Mouse (Mus musculus) myocyte (in vitro differentiated cells): ENCODE data around the gene Phf21a. TPM values are rescaled to one million over a fixed set of nuclear protein-coding genes. Genes with fewer than 3 reads are reported as not detected.
"Not testable (repeated sequence)": the region's sequence is repeated elsewhere in the genome, so short reads cannot be mapped to it uniquely, and the experiment has no call there.

Experiments used
- H3K27me3 ChIP-seq: one replicate; pipeline ENCODE4 v1.6.1; 2011; ENCODE audit not compliant: control insufficient read depth, insufficient read depth, insufficient read length
- H3K36me3 ChIP-seq: one replicate; pipeline ENCODE4 v1.6.1; 2011; ENCODE audit not compliant: control insufficient read depth, insufficient read depth
- H3K4me2 ChIP-seq: one replicate; pipeline ENCODE4 v1.6.1; 2011; ENCODE audit warnings: low read depth, control low read depth
- H3K4me3 ChIP-seq: one replicate; pipeline ENCODE4 v1.5.1; 2011; ENCODE audit warnings: mild to moderate bottlenecking, control low read depth, moderate library complexity
- H3K79me2 ChIP-seq: one replicate; pipeline ENCODE4 v1.6.1; 2011; ENCODE audit not compliant: control insufficient read depth, insufficient read depth
- H3ac ChIP-seq: one replicate; pipeline ENCODE4 v1.6.1; 2011; ENCODE audit not compliant: control insufficient read depth, insufficient read length
- CEBPB ChIP-seq: IDR thresholded peaks from 2 replicates; pipeline ENCODE4 v1.6.1; 2011; ENCODE audit warnings: mild to moderate bottlenecking, moderate library complexity; ENCODE audit not compliant: poor library complexity, insufficient read depth, severe bottlenecking
- E2F4 ChIP-seq: IDR thresholded peaks from one replicate; pipeline ENCODE4 v1.6.1; 2011; ENCODE audit warnings: mild to moderate bottlenecking, control low read depth, moderate library complexity; ENCODE audit not compliant: insufficient read depth
- MAX ChIP-seq: IDR thresholded peaks from one replicate; pipeline ENCODE4 v1.6.1; 2011; ENCODE audit warnings: low read depth, mild to moderate bottlenecking, control low read depth
- MYOD1 ChIP-seq, 3 experiments: IDR thresholded peaks; one replicate each; pipeline ENCODE4 v1.6.1; 2011; ENCODE audit warnings: control low read depth in 2 of 3, low read depth in 2 of 3, mild to moderate bottlenecking in 2 of 3, moderate library complexity in 1 of 3; ENCODE audit not compliant: insufficient read length in 2 of 3, control insufficient read depth in 1 of 3
- MYOG ChIP-seq, 3 experiments: IDR thresholded peaks; one replicate each; pipeline ENCODE4 v1.6.1; 2011; ENCODE audit warnings: control low read depth in 2 of 3, low read depth in 2 of 3, mild to moderate bottlenecking in 2 of 3; ENCODE audit not compliant: insufficient read length in 2 of 3, control insufficient read depth in 1 of 3, insufficient read depth in 1 of 3
- POLR2A ChIP-seq: IDR thresholded peaks from one replicate; pipeline ENCODE4 v1.6.1; 2011; ENCODE audit warnings: low read depth, mild to moderate bottlenecking, control low read depth, moderate library complexity; ENCODE audit not compliant: insufficient read length
- POLR2AphosphoS2 ChIP-seq: IDR thresholded peaks from one replicate; pipeline ENCODE4 v1.6.1; 2011; ENCODE audit warnings: low read depth, control low read depth; ENCODE audit not compliant: insufficient read length
- REST ChIP-seq: IDR thresholded peaks from one replicate; pipeline ENCODE4 v1.6.1; 2011; ENCODE audit warnings: mild to moderate bottlenecking, control low read depth, moderate library complexity; ENCODE audit not compliant: insufficient read depth, insufficient read length
- SRF ChIP-seq: IDR thresholded peaks from one replicate; pipeline ENCODE4 v1.6.1; 2011; ENCODE audit warnings: low read depth; ENCODE audit not compliant: control insufficient read depth, insufficient read length
- TCF12 ChIP-seq: IDR thresholded peaks from one replicate; pipeline ENCODE4 v1.6.1; 2011; ENCODE audit warnings: mild to moderate bottlenecking, control low read depth; ENCODE audit not compliant: poor library complexity, insufficient read depth, severe bottlenecking
- TCF3 ChIP-seq: IDR thresholded peaks from one replicate; pipeline ENCODE4 v1.6.1; 2011; ENCODE audit warnings: low read depth, control low read depth; ENCODE audit not compliant: insufficient read length
- USF1 ChIP-seq: IDR thresholded peaks from one replicate; pipeline ENCODE4 v1.6.1; 2011; ENCODE audit warnings: low read depth, mild to moderate bottlenecking, control low read depth, moderate library complexity
- polyA plus RNA-seq: library from polyadenylated mRNA; unstranded; fragments of >200 nt; fragmentation: generic; extraction: Trizol; gene quantifications from one replicate; pipeline ENCODE4 v1.2.1, GENCODE M21; 2012; ENCODE audit warnings: missing spikeins

The Phf21a gene
- polyA plus RNA-seq, 1 experiment = 14.7 TPM

GRCm38 (mm10) chr2:92392318-92393264, 299.7 kb downstream of the Phf21a start:
- Histone ChIP-seq H3K4me2 (peak overlapping the region; percentile 61), H3K79me2 (no peaks in the 10 kb centered on the region), H3K4me3 (no peak overlapping the region), H3K36me3 (no peaks in the 10 kb centered on the region), H3ac (no peak overlapping the region), H3K27me3 (peaks cover 35% of the 10 kb centered on the region)
- peak in 1 of 3 experiments; percentile 60 for TF ChIP-seq MYOD1 (IDR thresholded peaks at IDR 0.05; ENCODE audit: control insufficient read depth in 1 of 3, insufficient read length in 2 of 3, low read depth in 2 of 3)
- no peak for TF ChIP-seq CEBPB
- TF ChIP-seq MYOG (IDR thresholded peaks at IDR 0.05; ENCODE audit: control insufficient read depth in 1 of 3, insufficient read depth in 1 of 3, insufficient read length in 2 of 3, low read depth in 2 of 3) = peak in 2 of 3 experiments; percentile 0 to 49

GRCm38 (mm10) chr2:92395535-92395934, 302.6 kb downstream of the Phf21a start:
- H3K79me2 ChIP-seq = no peaks in the 10 kb centered on the region
- no peak overlapping the region for H3K4me2 ChIP-seq
- H3K36me3 ChIP-seq = no peaks in the 10 kb centered on the region
- peaks cover 44% of the 10 kb centered on the region for H3K27me3 ChIP-seq
- TF ChIP-seq USF1 = no peak
- TF ChIP-seq POLR2AphosphoS2 = no peak
- TF ChIP-seq TCF12 = no peak
- no peak for TF ChIP-seq E2F4
- no peak for TF ChIP-seq TCF3
- TF ChIP-seq CEBPB = no peak
- no peak for TF ChIP-seq MAX
- no peak for TF ChIP-seq MYOG (IDR thresholded peaks at IDR 0.05; ENCODE audit: control insufficient read depth in 1 of 3, insufficient read depth in 1 of 3, insufficient read length in 2 of 3, low read depth in 2 of 3)
- TF ChIP-seq MYOD1 (IDR thresholded peaks at IDR 0.05; ENCODE audit: control insufficient read depth in 1 of 3, insufficient read length in 2 of 3, low read depth in 2 of 3) = no peak
- TF ChIP-seq REST = no peak
- no peak for TF ChIP-seq POLR2A
- TF ChIP-seq SRF = no peak
- H3ac ChIP-seq = no peak overlapping the region
- no peak overlapping the region for H3K4me3 ChIP-seq

GRCm38 (mm10) chr2:92397436-92397835, 304.5 kb downstream of the Phf21a start:
- no peak overlapping the region for H3K4me3 ChIP-seq
- no peak for TF ChIP-seq REST
- H3ac ChIP-seq = no peak overlapping the region
- no peaks in the 10 kb centered on the region for H3K36me3 ChIP-seq
- H3K79me2 ChIP-seq = no peaks in the 10 kb centered on the region
- H3K4me2 ChIP-seq = no peak overlapping the region
- peaks cover 54% of the 10 kb centered on the region for H3K27me3 ChIP-seq

- H3ac ChIP-seq, H3K4me3 ChIP-seq, H3K36me3 ChIP-seq, H3K79me2 ChIP-seq, H3K4me2 ChIP-seq: not testable (repeated sequence)
- H3K27me3 ChIP-seq = peaks cover 38% of the 10 kb centered on the region
These were observed 307.0 kb downstream of the Phf21a start for GRCm38 (mm10) chr2:92399877-92400276.

- no peak overlapping the region for H3K4me2 ChIP-seq
- no peak overlapping the region for H3K4me3 ChIP-seq
- no peaks in the 10 kb centered on the region for H3K79me2 ChIP-seq
- no peak overlapping the region for H3ac ChIP-seq
- TF ChIP-seq TCF3 (no peak), CEBPB (no peak), MYOG (IDR thresholded peaks at IDR 0.05; ENCODE audit: control insufficient read depth in 1 of 3, insufficient read depth in 1 of 3, insufficient read length in 2 of 3, low read depth in 2 of 3) (no peak), POLR2AphosphoS2 (no peak), E2F4 (no peak), REST (no peak), TCF12 (no peak), MYOD1 (IDR thresholded peaks at IDR 0.05; ENCODE audit: control insufficient read depth in 1 of 3, insufficient read length in 2 of 3, low read depth in 2 of 3) (no peak), MAX (no peak), USF1 (no peak), POLR2A (no peak), SRF (no peak)
- peaks cover 3% of the 10 kb centered on the region for H3K36me3 ChIP-seq
- peaks cover 33% of the 10 kb centered on the region for H3K27me3 ChIP-seq
These were observed 307.8 kb downstream of the Phf21a start for GRCm38 (mm10) chr2:92400682-92401081.
